11 mouse cellular contexts compared by ENCODE assay signal in genomic region chr6:15415099-15415498, GRCm38 (mm10).
A peak's percentile ranks its signal among the peaks of the same experiment; 100 is the strongest.
DNase-seq lines count a peak whose midpoint lies in the region; ATAC-seq and TF ChIP-seq lines count a peak whose summit lies in the region.
"Had no signal": no experiment of that assay in that cellular context is flagged by ENCODE, and none has a peak within 500 bp of the region (broad histone marks: within the 10 kb centered on the region; RNA-seq: fewer than 3 reads in every experiment).

No protein-coding gene starts in this region.

- intact Hi-C loops in left cerebral cortex, postnatal 14 days (cut with DNase I): loop anchor here (5.0 kb wide), 1 partner anchor 518 kb away; no protein-coding TSS in a partner anchor
- intact Hi-C loops in left cerebral cortex, postnatal 4 days (cut with DNase I): loop anchor here (10.0 kb wide), 1 partner anchor 220 kb away; no protein-coding TSS in a partner anchor

- TF ChIP-seq CTCF in heart, postnatal 0 days (IDR thresholded peaks at IDR 0.05; ENCODE audit: low read depth): peak; percentile 63
- peak in 1 of 2 experiments; percentile 45; a peak in 2 of 4 replicates for TF ChIP-seq CTCF in CH12.LX (conservative IDR thresholded peaks at IDR 0.05 in 1 of 2, IDR thresholded peaks at IDR 0.05 in 1 of 2; ENCODE audit: low read depth in 2 of 2, low read length in 2 of 2)

- dilution Hi-C loops in CH12.LX (cut with MboI; ENCODE audit: extremely low pct_ligation_motif_present, extremely low pct_unique_long_range_greater_than_20kb, low sequenced_read_pairs): no loop called here

- H3K4me2 ChIP-seq in heart, postnatal 0 days (ENCODE audit: low read depth, low read length): no peak overlapping the region
- H3K4me2 ChIP-seq in heart, embryonic 12.5 days: no peak overlapping the region
- no peak overlapping the region for H3K4me2 ChIP-seq in CH12.LX (ENCODE audit: insufficient read depth, low read depth, poor library complexity, severe bottlenecking)
- H3K4me2 ChIP-seq: intestine, embryonic 15.5 days; limb, embryonic 13.5 days had no signal

- TF ChIP-seq RAD21 in CH12.LX (IDR thresholded peaks at IDR 0.05; ENCODE audit: low read depth, low read length): peak; percentile 37

- no peaks in the 10 kb centered on the region for H3K79me2 ChIP-seq in CH12.LX (replicated peaks; ENCODE audit: control insufficient read depth, extremely low read depth, insufficient read depth, poor library complexity, severe bottlenecking)

- in situ Hi-C loops in CH12.LX (cut with MboI; ENCODE audit: low pct_ligation_motif_present, low pct_unique_long_range_greater_than_20kb, low sequenced_read_pairs): no loop called here

- no peak overlapping the region for H3K9ac ChIP-seq in heart, postnatal 0 days (replicated peaks; ENCODE audit: low read depth, low read length)
- no peak overlapping the region for H3K9ac ChIP-seq in heart, embryonic 12.5 days
- H3K9ac ChIP-seq in CH12.LX (ENCODE audit: insufficient read depth, low read depth): no peak overlapping the region
- H3K9ac ChIP-seq: intestine, embryonic 15.5 days; limb, embryonic 13.5 days had no signal

- H3K4me3 ChIP-seq in heart, postnatal 0 days (ENCODE audit: low read depth, low read length): no peak overlapping the region
- H3K4me3 ChIP-seq in heart, embryonic 12.5 days: no peak overlapping the region
- no peak overlapping the region for H3K4me3 ChIP-seq in CH12.LX (replicated peaks in 1 of 3; ENCODE audit: low read depth in 2 of 3, low read length in 2 of 3, poor library complexity in 1 of 3)
- H3K4me3 ChIP-seq: intestine, embryonic 15.5 days; limb, embryonic 13.5 days had no signal

- no peak overlapping the region for H3K27ac ChIP-seq in heart, postnatal 0 days (ENCODE audit: low read depth)
- no peak overlapping the region for H3K27ac ChIP-seq in heart, embryonic 12.5 days (ENCODE audit: poor library complexity, severe bottlenecking)
- no peak overlapping the region for H3K27ac ChIP-seq in CH12.LX (ENCODE audit: insufficient read depth, low read depth)
- H3K27ac ChIP-seq: intestine, embryonic 15.5 days; limb, embryonic 13.5 days had no signal

- 0 out of 2 replicates have a peak, but pooled peaks have one; percentile 32 for ATAC-seq in heart, postnatal 0 days (ENCODE audit: insufficient read depth, low read depth)
- ATAC-seq in heart, embryonic 12.5 days (ENCODE audit: insufficient number of reproducible peaks, low FRiP score): no peak
- ATAC-seq: intestine, embryonic 15.5 days had no signal

- H3K27me3 ChIP-seq in heart, postnatal 0 days (ENCODE audit: control insufficient read depth, insufficient read depth, low read length): no peaks in the 10 kb centered on the region
- H3K27me3 ChIP-seq in heart, embryonic 12.5 days (replicated peaks): no peaks in the 10 kb centered on the region
- no peaks in the 10 kb centered on the region for H3K27me3 ChIP-seq in CH12.LX (replicated peaks)
- H3K27me3 ChIP-seq: intestine, embryonic 15.5 days had no signal

- H3K4me1 ChIP-seq in heart, postnatal 0 days (ENCODE audit: control insufficient read depth, insufficient read depth): peaks cover 7% of the 10 kb centered on the region
- H3K4me1 ChIP-seq in heart, embryonic 12.5 days (replicated peaks): peaks cover 10% of the 10 kb centered on the region; the same call in 1 of the 2 replicates
- H3K4me1 ChIP-seq in CH12.LX (ENCODE audit: control insufficient read depth in 1 of 2, insufficient read depth in 2 of 2): no peaks in the 10 kb centered on the region
- H3K4me1 ChIP-seq: intestine, embryonic 15.5 days; limb, embryonic 13.5 days had no signal

- DNase-seq in heart, postnatal 0 days (ENCODE audit: low spot score): peak; percentile 37
- DNase-seq in left cerebral cortex, postnatal 14 days (ENCODE audit: low spot score in 2 of 2): peak; percentile 9 to 23
- no peak for DNase-seq in left cerebral cortex, postnatal 4 days
- peak; percentile 4 for DNase-seq in 3T3-L1 (ENCODE audit: low read depth, low spot score)
- DNase-seq in CH12.LX (ENCODE audit: extremely low read depth): no peak
- no peak for DNase-seq in spleen, adult 12 weeks (ENCODE audit: low spot score)
- DNase-seq: thymus, postnatal 4 days had no signal

- no peak for TF ChIP-seq EP300 in heart, postnatal 0 days (IDR thresholded peaks at IDR 0.05; ENCODE audit: low read depth)
- no peak for TF ChIP-seq EP300 in CH12.LX (IDR thresholded peaks at IDR 0.05; ENCODE audit: low read length)

- no peak for TF ChIP-seq POLR2A in CH12.LX (IDR thresholded peaks at IDR 0.05; ENCODE audit: low read depth, low read length)

- no peaks in the 10 kb centered on the region for H3K36me3 ChIP-seq in heart, postnatal 0 days (replicated peaks; ENCODE audit: control insufficient read depth, insufficient read depth, low read length)
- H3K36me3 ChIP-seq in heart, embryonic 12.5 days: no peaks in the 10 kb centered on the region
- no peaks in the 10 kb centered on the region for H3K36me3 ChIP-seq in CH12.LX (replicated peaks in 1 of 2; ENCODE audit: control insufficient read depth in 1 of 2, insufficient read depth in 1 of 2, low read length in 1 of 2)
- H3K36me3 ChIP-seq: G1E; intestine, embryonic 15.5 days had no signal

- H3K9me3 ChIP-seq in heart, postnatal 0 days (replicated peaks; ENCODE audit: control insufficient read depth, low read length): no peaks in the 10 kb centered on the region
- no peaks in the 10 kb centered on the region for H3K9me3 ChIP-seq in heart, embryonic 12.5 days (replicated peaks)
- H3K9me3 ChIP-seq in CH12.LX (replicated peaks; ENCODE audit: low read length): no peaks in the 10 kb centered on the region
- H3K9me3 ChIP-seq: G1E; intestine, embryonic 15.5 days; limb, embryonic 13.5 days had no signal

- 30% methylated on average over 4 of the region's 4 CpGs for WGBS in heart, postnatal 0 days
- whole genome bisulfite sequencing in heart, embryonic 12.5 days: 36% methylated on average over 4 of the region's 4 CpGs

TF ChIP-seq in CH12.LX, 34 proteins besides CTCF, POLR2A, EP300 and RAD21:
- TF ChIP-seq SMC3 (IDR thresholded peaks at IDR 0.05; ENCODE audit: low read depth, low read length) (peak; percentile 41), ELF1 (IDR thresholded peaks at IDR 0.05; ENCODE audit: low read depth, low read length) (no peak), MAX (IDR thresholded peaks at IDR 0.05; ENCODE audit: low read length) (no peak)

Comparison
In these comparisons a context has a peak if more than half of its experiments do, and no peak if none do; other contexts are left out.
1. DNase-seq: peak in heart, postnatal 0 days (single experiment), left cerebral cortex, postnatal 14 days (2 of 2) and 3T3-L1 (single experiment); none in left cerebral cortex, postnatal 4 days (single experiment), CH12.LX (single experiment) and spleen, adult 12 weeks (single experiment).